Mouse (Mus musculus): Measurements from ENCODE around the gene Fam117a.

DNA sequence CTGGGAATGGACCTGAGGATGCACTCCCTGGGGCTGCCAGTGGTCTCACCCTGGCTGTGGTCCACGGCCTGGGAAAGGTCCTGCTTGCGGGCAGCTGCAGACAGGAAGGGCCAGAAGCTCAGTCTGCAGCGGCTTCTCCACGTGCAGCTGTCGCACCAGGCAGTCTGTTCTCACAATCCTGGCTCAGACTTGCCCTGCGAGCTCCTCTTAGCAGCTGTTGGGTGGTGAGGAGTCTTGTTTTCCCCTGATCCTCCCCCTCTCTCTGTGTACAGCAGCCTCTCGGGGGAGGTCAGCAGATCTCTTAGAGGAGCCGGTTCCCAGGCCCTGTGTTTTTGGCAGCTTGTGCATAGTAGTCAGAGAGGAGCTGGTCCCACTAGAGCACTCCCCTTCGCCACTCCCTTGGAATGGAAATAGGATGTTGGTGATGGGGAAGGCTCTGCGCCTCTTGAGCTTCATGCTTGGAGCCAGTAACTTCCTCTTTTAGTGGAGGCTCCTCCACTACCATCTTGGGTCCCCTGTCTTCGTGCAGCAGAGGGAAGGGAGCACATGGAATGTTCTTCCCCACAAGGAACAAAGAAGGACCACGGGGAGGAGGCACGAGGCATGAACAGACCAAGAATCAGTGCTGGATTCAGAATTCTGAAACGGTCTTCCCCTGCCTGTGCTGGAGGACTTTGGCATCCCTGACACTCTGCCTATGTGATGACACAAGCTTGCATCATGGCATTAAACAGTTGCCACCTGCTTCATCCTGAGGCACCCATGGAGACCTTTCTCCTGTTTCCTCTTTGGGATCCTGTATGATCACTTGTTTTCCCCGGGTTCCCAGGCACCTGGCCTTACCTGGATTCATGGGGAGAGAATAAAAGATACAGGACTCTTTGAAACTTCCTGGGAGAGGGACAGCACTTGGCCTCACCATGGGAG lies 33.4 kb downstream of the Fam117a start:
- TF ChIP-seq CTCF (IDR thresholded peaks at IDR 0.05; ENCODE audit: low read depth) (no peak), EP300 (IDR thresholded peaks at IDR 0.05; ENCODE audit: low read depth) (no peak)
